Mouse (Mus musculus) splenic B cell, adult 2 months (primary cell): ENCODE data around the gene Kif1c.

Experiments
- DNase-seq: peaks from one replicate; pipeline ENCODE4 v3.0.0-alpha.2; 2011; ENCODE audit warnings: low read depth, low spot score
- H3K27me3 ChIP-seq: 2 replicates; pipeline ENCODE4 v1.6.1; 2012; ENCODE audit warnings: mild to moderate bottlenecking, low read length, moderate library complexity, mixed read lengths; ENCODE audit not compliant: control insufficient read depth, poor library complexity, insufficient read depth, severe bottlenecking
- H3K36me3 ChIP-seq: 2 replicates; pipeline ENCODE4 v1.6.1; 2012; ENCODE audit warnings: mild to moderate bottlenecking, low read length, moderate library complexity, mixed read lengths; ENCODE audit not compliant: control insufficient read depth, poor library complexity, insufficient read depth, severe bottlenecking

Gene Kif1c

DNA sequence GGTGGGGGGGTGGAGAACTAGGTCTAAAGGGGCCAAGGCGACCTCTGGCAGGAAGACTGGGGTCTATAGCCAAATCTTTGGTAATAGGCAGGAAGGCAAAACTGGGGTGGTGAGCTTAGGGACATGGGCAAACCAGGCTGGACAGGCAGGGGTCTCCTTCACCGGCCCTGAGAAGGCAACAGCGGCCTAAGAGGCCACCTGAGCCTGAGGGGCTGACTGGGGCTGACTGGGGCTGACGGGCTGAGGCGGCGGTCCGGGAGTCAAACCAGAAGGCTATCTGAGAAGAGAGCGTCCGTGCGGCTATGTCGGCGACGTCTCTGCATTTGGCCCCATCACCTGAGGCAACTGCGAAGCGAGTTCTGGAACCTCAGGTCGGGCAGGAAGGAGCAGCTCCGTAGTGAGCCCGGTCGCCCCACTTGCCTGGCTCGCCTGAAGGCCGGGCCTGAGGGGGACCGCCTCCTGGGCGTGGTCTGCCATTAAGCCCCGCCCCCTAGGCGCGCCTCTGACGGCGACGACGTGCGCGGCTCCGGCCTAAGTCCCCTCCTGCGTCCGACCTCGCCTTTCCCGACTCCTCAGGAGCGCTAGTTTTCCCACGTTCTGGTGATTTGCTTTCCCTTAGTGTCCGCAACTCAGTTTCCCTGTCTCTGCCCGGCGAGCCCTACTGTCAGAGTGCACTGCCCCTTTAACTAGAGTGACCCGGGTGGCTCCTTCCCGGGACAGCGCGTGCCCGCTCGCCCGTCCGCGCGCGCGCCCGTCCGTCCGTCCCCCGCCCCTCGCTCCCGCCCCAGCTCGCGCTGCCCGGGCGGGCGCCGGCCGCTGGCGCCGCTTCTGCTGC lies at the start of gene Kif1c, which contains the start of gene Inca1:
Gene Kif1c (plus strand): TSS at position 827 of the 835 bp plus-strand sequence.
Gene Inca1 (minus strand): TSS at position 434 of the 835 bp plus-strand sequence.
- peak; percentile 96 for DNase-seq
- no peaks in the 10 kb centered on the region for H3K27me3 ChIP-seq
- H3K36me3 ChIP-seq = peaks cover 1% of the 10 kb centered on the region; the same call in 1 of the 2 replicates

DNA sequence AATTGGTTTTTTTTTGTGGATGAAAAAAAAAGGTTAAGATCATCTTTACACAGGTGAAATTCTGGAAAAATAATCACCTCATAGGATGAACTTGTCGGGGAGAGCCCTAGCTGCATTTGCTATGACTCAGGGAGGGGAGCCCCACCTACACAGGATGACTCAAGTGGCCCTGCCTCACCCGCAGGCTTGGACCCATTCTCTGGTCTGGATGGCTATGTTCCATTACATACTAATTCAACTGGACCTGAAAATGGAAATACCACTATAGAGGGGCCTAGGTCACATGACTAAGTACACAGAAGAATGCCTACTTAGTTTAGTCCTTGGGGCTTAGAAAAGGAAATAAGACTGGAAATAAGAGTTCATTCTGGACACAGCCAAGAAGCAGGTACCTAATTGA lies 49.0 kb upstream of the Kif1c start:
- peaks cover 14% of the 10 kb centered on the region for H3K36me3 ChIP-seq
- DNase-seq = peak; percentile 52
- no peaks in the 10 kb centered on the region for H3K27me3 ChIP-seq

DNA sequence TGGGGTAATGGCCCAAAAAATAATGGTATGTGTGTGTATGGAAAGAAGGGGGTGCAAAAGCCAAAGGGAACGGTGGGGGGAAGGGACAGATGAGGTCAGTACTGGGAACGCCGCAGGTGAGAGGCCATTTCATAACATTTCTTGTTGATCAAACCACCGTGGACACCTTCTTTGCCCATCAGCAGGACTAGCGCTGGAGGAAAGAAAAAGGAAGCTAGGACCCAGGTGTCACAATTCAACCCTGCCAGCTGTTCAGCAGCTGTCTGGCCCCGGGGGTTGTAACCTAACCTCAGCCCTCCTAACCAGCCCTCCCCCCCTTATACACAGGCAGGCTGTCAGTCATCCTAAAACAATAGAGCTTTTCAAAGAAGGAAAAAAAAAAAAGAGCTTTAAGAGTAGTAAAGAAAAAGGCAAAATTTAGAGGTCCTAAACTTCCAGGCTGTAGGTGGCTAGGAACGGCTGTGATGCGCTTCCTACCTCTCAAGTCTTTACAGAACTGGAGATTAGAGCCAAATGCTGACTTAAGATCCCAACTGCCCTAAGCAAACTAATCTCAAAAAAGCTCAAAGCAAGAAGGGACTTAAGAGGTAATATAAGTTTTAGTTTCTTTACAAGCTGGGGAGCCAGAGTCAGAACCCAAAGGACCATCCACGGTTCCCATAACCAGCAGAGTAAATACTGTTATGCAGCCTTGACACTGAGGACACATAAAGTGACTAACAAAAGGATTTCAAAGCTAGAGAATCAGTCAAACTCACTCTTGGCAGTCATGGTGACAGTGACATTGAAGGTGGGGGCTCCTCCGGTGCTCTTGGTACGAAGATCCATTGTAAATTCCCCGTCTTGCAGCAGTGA lies 48.1 kb upstream of the Kif1c start:
- H3K27me3 ChIP-seq = no peaks in the 10 kb centered on the region
- DNase-seq = peak; percentile 44
- peaks cover 14% of the 10 kb centered on the region for H3K36me3 ChIP-seq

DNA sequence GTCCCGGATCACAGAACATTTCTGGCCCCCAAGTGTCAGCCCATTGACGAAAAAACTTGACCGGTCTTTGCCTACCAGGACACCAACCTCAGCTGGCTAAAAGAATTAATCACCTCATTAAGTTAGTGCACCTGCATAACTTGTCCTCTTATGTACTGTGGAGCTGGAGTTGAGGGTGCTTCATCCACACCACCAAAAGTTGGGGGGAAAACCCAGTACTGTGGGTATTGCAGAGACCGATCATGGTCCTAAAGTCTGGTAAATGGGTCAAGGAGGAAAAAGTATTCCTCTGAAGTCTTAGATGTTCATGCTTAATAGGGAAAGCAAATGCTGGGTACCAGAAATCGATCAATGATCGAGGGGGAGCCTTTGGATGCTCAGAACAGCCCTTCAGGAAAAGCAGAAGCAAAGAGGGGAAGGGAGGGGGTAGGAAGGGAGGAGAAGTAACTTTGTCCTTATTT lies 47.4 kb upstream of the Kif1c start:
- no peak for DNase-seq
- Histone ChIP-seq H3K27me3 (no peaks in the 10 kb centered on the region), H3K36me3 (peaks cover 14% of the 10 kb centered on the region)

DNA sequence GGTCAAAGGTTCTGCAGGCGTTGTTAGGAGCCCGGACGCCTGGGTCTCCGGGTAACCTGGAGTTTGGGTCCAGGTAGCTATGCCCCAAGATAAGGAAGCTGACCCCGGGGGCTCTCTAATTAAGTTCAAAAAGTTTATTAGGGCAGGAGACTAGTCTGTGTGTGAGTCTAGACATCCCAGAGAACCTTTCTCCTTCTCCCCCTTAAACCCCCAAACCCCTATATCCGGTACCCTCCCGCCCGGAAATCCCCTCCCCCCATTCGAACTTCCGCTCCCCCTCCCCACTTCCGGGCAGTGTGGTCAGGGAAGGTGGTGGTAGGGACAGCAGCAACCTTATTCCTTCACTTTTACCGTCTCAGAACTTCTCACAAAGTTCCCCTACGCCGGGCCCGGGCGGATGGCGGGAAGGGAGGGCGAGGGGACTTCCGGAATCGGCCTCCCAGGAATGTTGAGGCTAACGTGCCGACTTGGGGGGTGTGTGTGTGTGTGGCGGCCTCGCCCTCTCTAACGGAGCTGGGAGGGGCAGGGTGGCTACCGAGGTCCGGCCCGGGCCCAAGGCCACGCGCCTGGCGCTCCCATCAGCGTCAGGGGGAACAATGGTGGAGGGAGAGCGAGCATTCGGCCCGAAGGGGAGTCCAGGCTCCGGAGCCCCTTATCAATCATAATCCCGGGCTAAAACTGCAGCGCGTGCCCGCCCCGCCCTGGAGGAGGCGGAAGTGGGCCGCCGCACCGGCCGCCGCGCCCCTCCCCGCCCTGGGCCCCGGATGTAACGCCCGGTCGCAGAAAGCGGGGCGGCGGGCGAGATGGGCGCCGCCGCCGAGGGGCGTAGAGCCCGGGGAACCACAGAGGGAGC lies 46.8 kb upstream of the Kif1c start:
- peak; percentile 72 for DNase-seq
- H3K36me3 ChIP-seq = peaks cover 14% of the 10 kb centered on the region

DNA sequence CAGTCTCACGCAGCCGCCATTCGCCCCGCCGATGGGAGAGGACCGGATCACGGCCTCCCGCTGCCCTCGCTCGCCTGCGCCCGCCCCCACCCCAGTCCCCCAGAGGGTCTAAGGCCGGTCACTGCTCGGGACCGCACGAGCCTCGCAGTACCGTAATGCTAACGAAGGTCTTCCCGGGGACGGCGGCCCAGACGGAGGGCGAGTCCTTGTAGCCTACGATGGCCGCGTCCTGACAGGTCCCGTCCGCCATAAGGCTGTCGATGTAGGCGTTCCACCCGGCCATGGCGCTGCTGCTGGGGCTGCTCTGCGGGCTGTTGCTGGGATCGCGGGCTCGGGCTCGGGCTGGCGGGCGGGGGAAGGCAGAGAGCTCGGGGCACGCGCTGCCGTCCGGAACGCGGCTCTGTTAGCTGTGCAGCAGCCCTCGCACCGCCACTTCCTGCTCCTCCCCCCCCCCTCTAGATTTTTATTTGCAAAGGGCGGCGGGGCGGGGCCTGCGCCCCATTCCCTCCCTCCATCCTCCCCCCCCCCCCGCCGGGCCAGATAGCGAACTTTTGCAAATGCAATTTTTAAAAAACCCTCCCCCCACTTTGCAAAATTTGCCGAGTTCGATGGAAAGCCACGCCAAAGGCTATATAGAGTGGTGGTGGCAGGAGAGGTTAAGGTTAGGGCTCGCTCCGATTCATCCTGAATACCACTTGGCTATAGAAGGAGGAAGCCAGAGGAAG lies 46.0 kb upstream of the Kif1c start, which contains the start of gene Pfn1:
Gene Pfn1 (minus strand): TSS at position 447 of the 725 bp plus-strand sequence.
- Histone ChIP-seq H3K36me3 (peaks cover 14% of the 10 kb centered on the region), H3K27me3 (no peaks in the 10 kb centered on the region)
- peak; percentile 92 for DNase-seq

More for the DNA sequence above, 46.8 kb upstream of the Kif1c start:
- H3K27me3 ChIP-seq = no peaks in the 10 kb centered on the region

DNA sequence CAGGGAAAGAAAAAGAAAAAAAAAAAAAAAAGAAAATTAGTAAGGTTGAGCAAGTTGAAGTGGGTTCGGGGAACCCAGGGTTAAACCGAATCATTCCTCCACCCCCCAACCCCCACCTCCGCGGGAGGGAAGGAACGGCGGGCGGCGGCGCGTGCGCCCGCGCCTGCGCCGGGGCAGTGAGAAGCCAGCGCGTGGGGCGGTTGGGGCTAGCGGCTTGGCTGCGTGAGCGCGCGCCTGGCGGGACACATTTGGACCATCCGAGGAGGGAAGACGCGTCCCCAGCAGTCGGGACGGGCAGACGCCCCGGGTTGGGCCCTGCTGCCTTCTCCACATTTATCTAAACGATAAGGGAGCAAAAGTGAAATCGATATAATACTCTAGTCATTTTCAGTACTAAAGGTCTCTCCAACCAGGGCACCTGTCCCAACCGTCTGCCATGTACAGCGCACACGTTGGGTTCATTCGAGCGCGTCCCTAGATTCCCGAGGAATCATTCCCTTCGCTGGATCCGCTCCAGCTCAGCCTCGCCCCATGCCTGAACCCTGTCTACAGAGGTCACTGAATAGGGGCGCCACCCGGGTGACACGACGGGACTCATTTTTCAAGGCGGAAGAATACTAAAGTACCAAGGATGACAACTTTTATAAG lies 45.3 kb upstream of the Kif1c start:
- peak; percentile 87 for DNase-seq
- H3K36me3 ChIP-seq = peaks cover 14% of the 10 kb centered on the region
- H3K27me3 ChIP-seq = no peaks in the 10 kb centered on the region

DNA sequence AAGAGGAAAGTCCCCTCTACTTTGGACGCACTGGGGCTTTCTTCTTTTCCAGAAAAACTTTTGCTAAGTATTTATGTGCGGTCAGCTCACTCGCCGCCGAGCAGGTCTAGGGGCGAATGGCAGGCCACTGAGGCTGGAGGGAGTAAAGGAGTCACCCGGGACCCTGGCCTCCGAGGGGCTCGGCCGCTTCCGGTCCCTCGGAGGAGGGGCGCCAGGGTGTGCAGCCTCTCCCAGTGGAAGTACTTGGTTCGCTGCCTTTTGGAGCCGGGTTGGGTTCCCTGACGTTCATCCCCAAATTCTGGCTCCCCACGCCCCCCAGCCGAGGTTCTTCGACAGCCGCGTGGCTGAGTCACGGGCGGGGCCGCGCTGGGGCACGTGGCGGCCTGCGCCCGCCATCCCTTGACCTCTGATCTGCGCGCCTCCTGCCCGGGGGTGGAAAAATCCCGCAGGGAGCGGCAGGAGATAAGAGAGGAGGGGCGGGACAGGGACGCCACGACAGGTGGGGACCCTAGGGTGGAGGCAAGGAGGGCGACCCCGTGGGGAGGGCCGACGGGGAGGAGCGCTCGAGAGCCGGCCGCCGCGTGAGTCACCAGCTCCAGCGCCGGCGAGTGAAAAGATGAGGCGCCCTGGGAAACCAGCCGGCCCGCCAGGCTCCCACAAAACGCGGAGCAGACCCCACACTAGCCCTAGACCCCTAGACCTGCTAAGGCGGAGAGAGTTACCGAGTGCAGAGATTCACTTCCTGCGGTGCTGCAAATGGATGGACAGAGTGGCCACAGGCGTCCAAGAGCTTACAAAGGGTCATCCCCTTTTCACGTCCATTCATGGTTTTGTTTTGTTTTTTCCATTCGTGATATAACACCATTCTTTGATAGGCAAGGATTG lies 44.5 kb upstream of the Kif1c start:
- H3K27me3 ChIP-seq = no peaks in the 10 kb centered on the region
- DNase-seq = no peak
- peaks cover 13% of the 10 kb centered on the region for H3K36me3 ChIP-seq

DNA sequence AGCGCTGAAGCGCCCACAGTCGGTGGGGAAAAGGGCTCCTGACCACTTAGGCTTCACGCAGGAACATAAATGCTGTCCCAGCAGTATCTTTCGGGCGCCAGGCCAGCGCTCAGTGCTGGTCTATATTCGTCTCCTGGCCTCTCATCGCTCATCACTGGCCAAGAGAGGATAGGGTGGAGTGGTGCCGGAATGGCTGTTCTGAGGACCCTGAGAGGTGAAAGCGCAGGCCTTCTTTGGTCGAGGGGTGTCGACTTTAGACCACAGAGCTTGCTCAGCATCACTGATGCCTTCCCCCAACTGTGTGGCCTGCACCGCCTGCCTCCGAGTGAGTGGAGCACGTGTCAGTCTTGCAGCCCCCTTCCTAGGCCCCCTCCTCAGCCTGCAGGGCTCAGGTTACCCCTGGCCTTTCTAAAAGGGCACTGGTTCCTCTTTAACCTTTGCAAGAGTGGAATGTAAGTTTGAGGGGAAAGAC lies 43.9 kb upstream of the Kif1c start:
- DNase-seq = no peak
- Histone ChIP-seq H3K36me3 (peaks cover 10% of the 10 kb centered on the region), H3K27me3 (no peaks in the 10 kb centered on the region)

DNA sequence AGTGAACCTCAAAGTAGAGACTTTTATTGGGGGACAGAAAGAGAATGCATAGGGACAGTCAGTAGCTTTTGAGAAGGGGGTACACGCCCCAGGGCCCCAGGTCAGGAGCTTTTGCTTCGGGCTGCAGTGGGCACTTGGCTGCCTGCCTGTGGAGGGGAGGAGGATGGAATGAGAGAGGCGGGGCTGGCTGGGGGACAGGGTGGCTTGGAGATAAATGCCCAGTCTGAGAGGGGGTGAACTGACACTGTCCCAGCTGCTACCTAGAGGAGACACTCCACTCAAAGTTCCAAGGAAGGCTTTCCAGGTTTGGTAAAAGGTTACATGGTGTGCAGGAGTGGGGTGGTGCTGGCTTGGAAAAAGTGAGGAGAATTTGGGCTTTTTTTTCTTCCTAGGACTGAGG lies 43.4 kb upstream of the Kif1c start, which contains the start of gene Eno3:
Gene Eno3 (plus strand): TSS at position 239 of the 400 bp plus-strand sequence.
- H3K27me3 ChIP-seq = no peaks in the 10 kb centered on the region
- no peak for DNase-seq
- peaks cover 8% of the 10 kb centered on the region for H3K36me3 ChIP-seq

DNA sequence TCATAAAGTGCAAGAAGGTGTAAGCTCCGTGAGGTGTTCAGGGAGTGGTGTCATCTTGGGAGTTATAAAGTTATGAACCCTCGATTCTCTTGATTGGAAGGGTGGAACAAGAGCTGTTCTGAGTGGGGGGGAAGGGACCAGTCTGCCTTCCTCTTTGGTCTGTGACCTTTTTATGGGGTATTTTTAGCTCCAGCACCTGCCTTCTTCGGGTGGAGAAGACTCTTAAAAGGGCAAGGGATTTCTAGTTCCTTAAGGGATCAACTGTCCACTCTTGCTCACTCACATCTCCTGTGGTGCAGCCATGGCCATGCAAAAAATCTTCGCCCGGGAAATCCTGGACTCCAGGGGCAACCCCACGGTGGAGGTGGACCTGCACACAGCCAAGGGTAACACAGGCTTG lies 42.8 kb upstream of the Kif1c start:
- no peak for DNase-seq
- Histone ChIP-seq H3K36me3 (peaks cover 4% of the 10 kb centered on the region), H3K27me3 (no peaks in the 10 kb centered on the region)

DNA sequence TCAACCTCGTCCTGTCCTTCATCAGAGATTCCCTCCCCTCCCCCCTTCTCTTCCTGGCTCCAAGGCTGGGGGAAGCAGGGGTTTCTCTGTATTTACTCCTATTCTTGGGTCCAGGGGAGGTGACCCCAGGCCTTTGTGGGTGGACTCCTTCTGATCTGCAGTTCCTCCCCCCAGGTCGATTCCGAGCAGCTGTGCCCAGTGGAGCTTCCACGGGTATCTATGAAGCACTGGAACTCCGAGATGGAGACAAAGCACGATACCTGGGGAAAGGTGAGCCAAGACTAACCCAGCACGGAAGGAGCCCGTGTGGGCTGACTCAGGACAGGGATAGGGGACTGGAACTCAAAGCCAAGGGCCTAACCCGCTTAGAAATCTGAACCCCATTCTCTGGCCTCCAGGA lies 42.4 kb upstream of the Kif1c start:
- Histone ChIP-seq H3K36me3 (peaks cover under 1% of the 10 kb centered on the region), H3K27me3 (no peaks in the 10 kb centered on the region)
- DNase-seq = no peak
